Mouse (Mus musculus) testis, adult 2 months (tissue): ENCODE results near the gene Stox2. TPM values are rescaled to one million over a fixed set of nuclear protein-coding genes. Genes with fewer than 3 reads are reported as not detected.

Experiments used
- H3K27ac ChIP-seq: fragments of 200-500 bp; 2 replicates; pipeline ENCODE4 v1.5.1; 2012; ENCODE audit warnings: low read depth, low read length; ENCODE audit not compliant: control insufficient read depth, insufficient read depth
- H3K27me3 ChIP-seq: fragments of 200-500 bp; 2 replicates; pipeline ENCODE4 v1.6.1; 2012; ENCODE audit warnings: mild to moderate bottlenecking, low read length, moderate library complexity; ENCODE audit not compliant: control insufficient read depth, insufficient read depth
- H3K36me3 ChIP-seq: fragments of 200-500 bp; 2 replicates; pipeline ENCODE4 v1.6.1; 2012; ENCODE audit warnings: mild to moderate bottlenecking, low read length; ENCODE audit not compliant: control insufficient read depth, insufficient read depth
- H3K4me1 ChIP-seq: fragments of 200-500 bp; 2 replicates; pipeline ENCODE4 v1.6.1; 2012; ENCODE audit warnings: low read length; ENCODE audit not compliant: control insufficient read depth, insufficient read depth
- H3K4me3 ChIP-seq: fragments of 200-500 bp; 2 replicates; pipeline ENCODE4 v1.5.1; 2012; ENCODE audit warnings: low read depth, mild to moderate bottlenecking, low read length, moderate library complexity, mixed read lengths; ENCODE audit not compliant: control insufficient read depth
- CTCF ChIP-seq: fragments of 200-500 bp; IDR thresholded peaks from 2 replicates; pipeline ENCODE4 v1.5.1; 2012; ENCODE audit warnings: low read depth, mild to moderate bottlenecking, inconsistent platforms, low read length, moderate library complexity; ENCODE audit not compliant: control insufficient read depth, insufficient read depth, insufficient replicate concordance
- POLR2A ChIP-seq: fragments of 200-500 bp; IDR thresholded peaks from 2 replicates; pipeline ENCODE4 v1.6.1; 2012; ENCODE audit warnings: low read depth, mild to moderate bottlenecking, inconsistent platforms, low read length, moderate library complexity; ENCODE audit not compliant: control insufficient read depth
- polyA plus RNA-seq: library from polyadenylated mRNA; depleted of rRNA; stranded (reverse); fragments of >200 nt; gene quantifications from 2 replicates; pipeline ENCODE4 v1.2.3, GENCODE M21; 2012; rRNA removed

Stox2 gene
- 8.0 and 8.3 TPM in 2 replicates for polyA plus RNA-seq

- no peaks in the 10 kb centered on the region for H3K27me3 ChIP-seq
- H3K4me1 ChIP-seq: peaks cover 8% of the 10 kb centered on the region
- no peak within 1 kb of the TSS for H3K27ac ChIP-seq
- H3K4me3 ChIP-seq: no peak within 1 kb of the TSS
- no peaks in the 10 kb centered on the region for H3K36me3 ChIP-seq
- TF ChIP-seq CTCF (no peak), POLR2A (no peak)
Measured at GRCm38 (mm10) chr8:47446312-47447046, at the start of gene Stox2. Stox2 (minus strand) TSS chr8:47446362.

GRCm38 (mm10) chr8:47495428-47495827 lies 49.3 kb upstream of the Stox2 start:
- TF ChIP-seq POLR2A (no peak), CTCF (no peak)
- no peak overlapping the region for H3K4me3 ChIP-seq
- H3K27me3 ChIP-seq: no peaks in the 10 kb centered on the region
- H3K4me1 ChIP-seq: no peaks in the 10 kb centered on the region
- H3K27ac ChIP-seq: no peak overlapping the region
- peaks cover 3% of the 10 kb centered on the region for H3K36me3 ChIP-seq

GRCm38 (mm10) chr8:47494602-47495153 lies 48.5 kb upstream of the Stox2 start:
- H3K4me3 ChIP-seq: no peak overlapping the region

GRCm38 (mm10) chr8:47493106-47493505 lies 46.9 kb upstream of the Stox2 start:
- peaks cover 3% of the 10 kb centered on the region for H3K36me3 ChIP-seq
- no peaks in the 10 kb centered on the region for H3K4me1 ChIP-seq
- TF ChIP-seq CTCF: no peak
- TF ChIP-seq POLR2A: no peak
- H3K27ac ChIP-seq: no peak overlapping the region
- no peaks in the 10 kb centered on the region for H3K27me3 ChIP-seq
- H3K4me3 ChIP-seq: no peak overlapping the region

More at GRCm38 (mm10) chr8:47494602-47495153, 48.5 kb upstream of the Stox2 start:
- Histone ChIP-seq H3K27ac (no peak overlapping the region), H3K27me3 (no peaks in the 10 kb centered on the region), H3K36me3 (peaks cover 3% of the 10 kb centered on the region), H3K4me1 (no peaks in the 10 kb centered on the region)
- TF ChIP-seq CTCF (no peak), POLR2A (no peak)

- TF ChIP-seq POLR2A (no peak), CTCF (no peak)
- Histone ChIP-seq H3K36me3 (no peaks in the 10 kb centered on the region), H3K4me1 (no peaks in the 10 kb centered on the region), H3K27ac (no peak overlapping the region), H3K4me3 (no peak overlapping the region), H3K27me3 (no peaks in the 10 kb centered on the region)
Measured at GRCm38 (mm10) chr8:47487231-47487630, 41.1 kb upstream of the Stox2 start.

- TF ChIP-seq CTCF (no peak), POLR2A (no peak)
- H3K4me1 ChIP-seq: peaks cover 7% of the 10 kb centered on the region
- no peaks in the 10 kb centered on the region for H3K36me3 ChIP-seq
- H3K4me3 ChIP-seq: no peak overlapping the region
- no peak overlapping the region for H3K27ac ChIP-seq
- H3K27me3 ChIP-seq: no peaks in the 10 kb centered on the region
Measured at GRCm38 (mm10) chr8:47482354-47483071, 36.4 kb upstream of the Stox2 start.

GRCm38 (mm10) chr8:47480039-47480438 lies 33.9 kb upstream of the Stox2 start:
- no peak for TF ChIP-seq CTCF
- TF ChIP-seq POLR2A: no peak
- Histone ChIP-seq H3K27me3 (no peaks in the 10 kb centered on the region), H3K27ac (no peak overlapping the region), H3K4me1 (peaks cover 7% of the 10 kb centered on the region), H3K36me3 (no peaks in the 10 kb centered on the region), H3K4me3 (no peak overlapping the region)
